Mouse (Mus musculus) lung, adult 2 months (tissue): ENCODE data around the gene Btg4. TPM values are rescaled to one million over a fixed set of nuclear protein-coding genes. Genes with fewer than 3 reads are reported as not detected.
A peak's percentile ranks its signal among the peaks of the same experiment; 100 is the strongest.

ENCODE experiments used
- DNase-seq: peaks from one replicate; pipeline ENCODE4 v3.0.0; 2022
- H3K4me1 ChIP-seq: fragments of 200-500 bp; 2 replicates; pipeline ENCODE4 v1.6.1; 2011; ENCODE audit warnings: low read length; ENCODE audit not compliant: control insufficient read depth, insufficient read depth
- H3K4me3 ChIP-seq: fragments of 200-500 bp; replicated peaks from 2 replicates; pipeline ENCODE3; 2011; ENCODE audit warnings: low read depth, mild to moderate bottlenecking, control low read depth, low read length; ENCODE audit errors: extremely low read depth
- CTCF ChIP-seq: fragments of 200-500 bp; IDR thresholded peaks from 2 replicates; pipeline ENCODE4 v1.5.1; 2011; ENCODE audit warnings: mild to moderate bottlenecking, low read length, control low read depth; ENCODE audit not compliant: insufficient read depth
- POLR2A ChIP-seq: fragments of 200-500 bp; IDR thresholded peaks from 2 replicates; pipeline ENCODE4 v1.6.1; 2011; ENCODE audit warnings: low read depth, mild to moderate bottlenecking, control low read depth, low read length, borderline replicate concordance; ENCODE audit errors: extremely low read depth
- WGBS: fragments of 180-500 bp; shearing (Covaris S2); methylation state at CpG from one replicate; pipeline ENCODE4 v1.1.7; 2018; 5-methylcytosine and 5-hydroxymethylcytosine counted together
- polyA plus RNA-seq: library from polyadenylated mRNA; depleted of rRNA; stranded (reverse); fragments of >200 nt; gene quantifications from 2 replicates; pipeline ENCODE4 v1.2.3, GENCODE M21; 2012

Gene Btg4
- polyA plus RNA-seq, 1 experiment, result 0.08 TPM

- 63% methylated on average over 3 of the region's 3 CpGs for WGBS
- TF ChIP-seq CTCF (no peak), POLR2A (no peak)
- H3K4me1 ChIP-seq, result no peaks in the 10 kb centered on the region
- H3K4me3 ChIP-seq, result no peak overlapping the region
- DNase-seq, result no peak
These were observed 27.7 kb upstream of the Btg4 start for GRCm38 (mm10) chr9:51032785-51033529.

- 87% methylated on average over 7 of the region's 7 CpGs for WGBS
- no peak for DNase-seq
- Histone ChIP-seq H3K4me1 (no peaks in the 10 kb centered on the region), H3K4me3 (no peak overlapping the region)
- TF ChIP-seq CTCF (no peak), POLR2A (no peak)
These were observed 19.2 kb upstream of the Btg4 start for GRCm38 (mm10) chr9:51041491-51041980.

- 65% methylated on average over 6 of the region's 6 CpGs for WGBS
- Histone ChIP-seq H3K4me3 (no peak overlapping the region), H3K4me1 (no peaks in the 10 kb centered on the region)
- DNase-seq, result no peak
- TF ChIP-seq POLR2A (no peak), CTCF (no peak)
These were observed 18.6 kb upstream of the Btg4 start for GRCm38 (mm10) chr9:51042136-51042535.

GRCm38 (mm10) chr9:51052180-51052579 is 8.5 kb upstream of the Btg4 start:
- Histone ChIP-seq H3K4me1 (no peaks in the 10 kb centered on the region; the same call in 1 of the 2 replicates), H3K4me3 (no peak overlapping the region)
- no peak for DNase-seq
- TF ChIP-seq POLR2A (no peak), CTCF (no peak)
- WGBS, result 39% methylated on average over 3 of the region's 3 CpGs

- H3K4me3 ChIP-seq, result no peak overlapping the region
- TF ChIP-seq POLR2A, result no peak
- no peak for TF ChIP-seq CTCF
- no peak for DNase-seq
- H3K4me1 ChIP-seq, result no peaks in the 10 kb centered on the region; the same call in 1 of the 2 replicates
- WGBS, result 65% methylated on average over 3 of the region's 3 CpGs
These were observed 4.1 kb upstream of the Btg4 start for GRCm38 (mm10) chr9:51056360-51057324.

- no peak for TF ChIP-seq POLR2A
- TF ChIP-seq CTCF, result no peak
- no peak overlapping the region for H3K4me3 ChIP-seq
- 59% methylated on average over 4 of the region's 4 CpGs for WGBS
- H3K4me1 ChIP-seq, result no peaks in the 10 kb centered on the region
- DNase-seq, result no peak
These were observed 1.7 kb upstream of the Btg4 start for GRCm38 (mm10) chr9:51058951-51059521.

- WGBS, result 64% methylated on average over 3 of the region's 3 CpGs
These were observed 7.5 kb downstream of the Btg4 start for GRCm38 (mm10) chr9:51068202-51068601.

GRCm38 (mm10) chr9:51070801-51071200 is 10.1 kb downstream of the Btg4 start:
- no peak for DNase-seq
- no peak overlapping the region for H3K4me3 ChIP-seq
- 93% methylated on average over 4 of the region's 4 CpGs for WGBS
- H3K4me1 ChIP-seq, result no peaks in the 10 kb centered on the region
- TF ChIP-seq POLR2A (no peak), CTCF (no peak)

More at GRCm38 (mm10) chr9:51068202-51068601, 7.5 kb downstream of the Btg4 start:
- Histone ChIP-seq H3K4me1 (no peaks in the 10 kb centered on the region), H3K4me3 (no peak overlapping the region)
- TF ChIP-seq CTCF (no peak), POLR2A (no peak)
- no peak for DNase-seq

- peaks cover 3% of the 10 kb centered on the region for H3K4me1 ChIP-seq
- WGBS, result 25% methylated on average over 3 of the region's 3 CpGs
- no peak for TF ChIP-seq CTCF
- no peak for TF ChIP-seq POLR2A
- DNase-seq, result peak; percentile 9
- peak overlapping the region; percentile 39 for H3K4me3 ChIP-seq
These were observed 15.1 kb downstream of the Btg4 start for GRCm38 (mm10) chr9:51075780-51076179.
